Mouse (Mus musculus): ENCODE data around the gene Nipsnap2.
"Not testable (repeated sequence)": the region's sequence is repeated elsewhere in the genome, so short reads cannot be mapped to it uniquely, and the experiment has no call there.

Gene Nipsnap2

GRCm38 (mm10) chr5:129724834-129725773 is at the start of gene Nipsnap2:
Nipsnap2 (plus strand) TSS chr5:129725063.
- peak; percentile 82 for DNase-seq (ENCODE audit: low spot score)

DNA sequence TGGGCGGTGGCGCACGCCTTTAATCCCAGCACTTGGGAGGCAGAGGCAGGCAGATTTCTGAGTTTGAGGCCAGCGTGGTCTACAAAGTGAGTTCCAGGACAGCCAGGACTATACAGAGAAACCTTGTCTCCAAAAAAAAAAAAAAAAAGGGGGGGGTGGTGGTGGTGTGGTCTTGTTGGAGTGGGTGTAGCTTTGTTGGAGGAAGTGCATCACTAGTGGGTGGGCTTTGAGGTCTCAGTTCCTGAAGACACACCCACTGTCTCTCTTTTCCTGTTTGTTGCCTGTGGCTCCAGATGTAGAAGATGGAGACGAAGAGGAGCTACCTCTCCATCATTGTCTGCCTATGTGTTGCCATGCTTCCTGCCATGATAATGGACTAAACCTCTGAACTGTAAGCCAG is 39.7 kb upstream of the Nipsnap2 start:
- DNase-seq (ENCODE audit: low spot score) = not testable (repeated sequence)

- DNase-seq (ENCODE audit: low spot score) = no peak
Observed at GRCm38 (mm10) chr5:129687621-129688020, 37.2 kb upstream of the Nipsnap2 start.

GRCm38 (mm10) chr5:129690528-129690927 is 34.3 kb upstream of the Nipsnap2 start:
- DNase-seq (ENCODE audit: low spot score) = no peak

GRCm38 (mm10) chr5:129700506-129700905 is 24.4 kb upstream of the Nipsnap2 start:
- DNase-seq (ENCODE audit: low spot score) = no peak

GRCm38 (mm10) chr5:129701706-129702105 is 23.2 kb upstream of the Nipsnap2 start:
- no peak for DNase-seq (ENCODE audit: low spot score)

DNA sequence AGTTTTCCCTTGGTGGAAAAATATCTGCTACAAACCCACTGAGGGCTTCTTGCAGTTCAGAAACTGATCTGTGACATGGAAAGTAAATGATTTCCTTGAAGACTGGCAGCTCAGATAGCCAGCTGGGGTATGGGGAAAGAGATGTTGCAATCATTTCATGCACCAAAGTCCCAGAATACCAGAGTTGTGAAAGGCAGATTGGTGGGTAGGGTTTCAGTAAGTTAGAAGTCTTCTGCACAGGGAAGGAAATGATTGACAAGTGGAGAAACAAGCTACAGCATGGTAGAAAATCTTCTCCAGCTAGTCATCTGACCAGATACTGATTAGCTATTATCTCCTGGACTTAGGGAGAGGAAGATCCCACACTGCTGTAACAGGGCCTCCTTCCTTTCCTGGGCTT is 21.5 kb upstream of the Nipsnap2 start:
- no peak for DNase-seq (ENCODE audit: low spot score)

GRCm38 (mm10) chr5:129708412-129708811 is 16.5 kb upstream of the Nipsnap2 start, which contains the start of gene Sept14:
Sept14 (minus strand) TSS chr5:129708512.
- no peak for DNase-seq (ENCODE audit: low spot score)

GRCm38 (mm10) chr5:129715326-129715861 is 9.5 kb upstream of the Nipsnap2 start, which contains the start of gene Mrps17:
Mrps17 (plus strand) TSS chr5:129715497.
- peak; percentile 87 for DNase-seq (ENCODE audit: low spot score)

- DNase-seq (ENCODE audit: low spot score) = no peak
Observed at GRCm38 (mm10) chr5:129717016-129717415, 7.8 kb upstream of the Nipsnap2 start.

GRCm38 (mm10) chr5:129720176-129720575 is 4.7 kb upstream of the Nipsnap2 start:
- DNase-seq (ENCODE audit: low spot score) = no peak

- no peak for DNase-seq (ENCODE audit: low spot score)
Observed at GRCm38 (mm10) chr5:129724268-129724667, 595 bp upstream of the Nipsnap2 start.

DNA sequence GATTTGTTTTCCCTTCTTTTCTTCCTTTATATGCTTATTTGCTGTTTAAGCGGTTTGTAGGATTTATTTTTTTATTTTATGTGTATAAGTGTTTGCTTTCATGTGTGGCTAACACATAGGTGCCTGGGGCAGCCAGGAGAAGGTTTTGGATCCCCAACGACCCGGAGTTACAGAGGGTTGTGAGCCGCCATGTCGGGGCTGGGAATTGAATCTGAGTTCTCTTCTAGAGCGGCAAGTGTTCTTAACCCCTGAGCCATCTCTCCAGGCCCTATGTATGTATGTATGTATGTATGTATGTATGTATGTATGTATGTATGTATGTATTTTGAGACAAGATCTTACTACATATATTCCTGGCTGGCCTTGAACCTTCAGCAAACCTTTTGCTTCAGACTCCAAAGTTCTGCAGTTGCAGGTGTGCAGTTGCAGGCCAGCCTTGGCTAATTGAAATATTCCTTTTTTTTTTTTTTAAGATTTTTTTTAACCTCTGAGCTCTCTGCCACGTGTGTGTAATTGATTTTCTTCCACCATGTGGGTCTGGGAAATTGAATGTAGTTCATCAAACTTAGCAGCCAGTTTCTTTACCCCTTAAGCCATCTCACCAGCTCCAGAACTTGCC is 1.0 kb downstream of the Nipsnap2 start:
- no peak for DNase-seq (ENCODE audit: low spot score)

- no peak for DNase-seq (ENCODE audit: low spot score)
Observed at GRCm38 (mm10) chr5:129726784-129727183, 1.9 kb downstream of the Nipsnap2 start.

DNA sequence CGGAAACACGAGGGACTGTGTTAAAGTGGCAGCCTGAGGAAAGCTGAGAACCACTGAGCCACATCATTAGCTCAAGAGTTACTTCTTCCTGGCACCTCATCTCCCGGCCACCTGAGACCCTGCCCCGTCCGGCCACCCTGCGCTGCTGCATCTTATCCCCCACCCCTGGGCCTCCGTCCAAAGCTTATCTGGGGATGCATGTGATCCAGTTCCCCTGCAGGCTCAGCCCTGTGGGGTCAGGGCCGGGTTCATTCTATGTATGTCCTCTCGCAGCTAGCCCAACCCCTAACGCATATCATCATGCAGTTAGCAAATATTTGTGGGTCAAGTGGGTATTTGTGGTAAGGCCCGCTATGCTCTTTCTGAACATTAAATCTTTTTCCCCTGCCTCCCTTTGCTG is 4.4 kb downstream of the Nipsnap2 start:
- no peak for DNase-seq (ENCODE audit: low spot score)

- DNase-seq (ENCODE audit: low spot score) = no peak
Observed at GRCm38 (mm10) chr5:129730344-129730743, 5.5 kb downstream of the Nipsnap2 start.

GRCm38 (mm10) chr5:129731021-129731420 is 6.2 kb downstream of the Nipsnap2 start:
- no peak for DNase-seq (ENCODE audit: low spot score)

- no peak for DNase-seq (ENCODE audit: low spot score)
Observed at GRCm38 (mm10) chr5:129740976-129741375, 16.1 kb downstream of the Nipsnap2 start.

DNA sequence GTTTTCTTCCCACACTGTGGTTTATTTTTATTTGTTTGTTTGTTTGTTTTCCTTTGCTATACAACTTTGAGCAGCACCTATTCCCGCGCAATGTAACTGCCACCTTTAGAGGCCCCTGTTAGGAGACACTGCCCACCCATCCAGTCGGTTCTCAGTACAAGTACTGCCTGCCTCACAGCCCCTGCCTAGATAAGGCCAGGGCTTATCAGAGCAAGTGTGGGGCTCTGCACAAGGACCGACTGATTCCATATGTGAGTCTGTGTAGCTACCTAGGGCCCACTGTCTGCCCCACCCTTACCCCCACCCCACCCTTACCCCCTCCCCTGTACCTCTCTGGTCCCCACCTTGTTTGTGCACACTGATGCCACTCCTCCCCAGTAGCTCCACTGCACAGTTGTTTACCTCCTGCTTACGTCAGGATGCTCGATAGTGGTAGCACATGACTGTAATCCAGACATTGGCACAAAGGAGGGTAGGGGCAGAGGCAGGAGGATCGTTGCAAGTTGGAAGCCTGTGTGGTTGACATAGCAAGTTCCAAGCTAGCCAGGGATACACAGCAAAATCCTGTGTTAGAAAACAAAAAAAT is 18.1 kb downstream of the Nipsnap2 start:
- DNase-seq (ENCODE audit: low spot score) = no peak

DNA sequence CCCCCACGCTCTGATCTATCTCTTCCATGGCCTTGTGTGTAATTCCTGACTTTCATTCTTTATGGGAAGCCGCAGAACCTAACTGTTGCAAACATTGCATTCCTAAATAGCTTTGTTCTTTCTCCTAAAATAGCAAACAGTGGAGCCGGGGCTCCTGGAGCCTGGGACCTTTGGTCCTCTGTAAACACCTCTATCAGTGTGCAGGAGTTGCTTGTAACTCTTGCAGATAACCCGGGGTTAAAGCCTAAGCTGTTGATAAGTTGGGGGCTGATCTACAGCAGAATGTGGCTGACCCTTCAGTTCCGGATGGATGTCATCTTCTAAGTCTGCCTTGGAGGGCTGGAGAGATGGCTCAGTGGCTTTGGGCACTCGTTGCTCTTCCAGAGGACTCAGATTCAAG is 19.2 kb downstream of the Nipsnap2 start:
- no peak for DNase-seq (ENCODE audit: low spot score)

DNA sequence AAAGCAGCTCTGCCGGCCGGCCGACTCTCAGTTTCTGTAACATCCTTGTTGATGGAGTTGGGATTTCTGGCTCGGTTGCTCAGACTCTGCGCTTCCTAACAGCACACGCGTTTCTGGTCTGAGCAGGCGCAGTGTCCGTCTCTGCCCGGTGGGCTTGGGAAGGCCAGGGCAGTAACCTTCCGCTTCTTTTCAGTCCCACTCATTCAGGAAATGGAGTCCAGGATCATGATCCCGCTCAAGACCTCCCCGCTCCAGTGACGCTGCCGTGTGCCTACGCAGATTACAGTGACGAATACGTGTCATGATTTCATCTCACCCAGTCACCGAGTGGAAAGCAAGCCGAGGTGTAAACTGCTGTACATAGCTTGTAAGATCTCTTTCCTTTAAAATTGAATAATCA is 32.0 kb downstream of the Nipsnap2 start:
- no peak for DNase-seq (ENCODE audit: low spot score)

GRCm38 (mm10) chr5:129759929-129760480 is 35.1 kb downstream of the Nipsnap2 start:
- DNase-seq (ENCODE audit: low spot score) = no peak

All from left cerebral cortex, adult 11 months (tissue).